Mouse (Mus musculus) heart, adult 11 months (tissue): Measurements from ENCODE around the gene 4933416C03Rik.

Experiments
- DNase-seq: peaks from one replicate; pipeline ENCODE4 v3.0.0; 2022

Gene 4933416C03Rik

GRCm38 (mm10) chr10:116078636-116079035 is 35.1 kb downstream of the 4933416C03Rik start:
- DNase-seq, result no peak

- DNase-seq, result no peak
Observed at GRCm38 (mm10) chr10:116075954-116076353, 37.8 kb downstream of the 4933416C03Rik start.
